Mouse (Mus musculus): ENCODE data around the gene Kat7.

DNA sequence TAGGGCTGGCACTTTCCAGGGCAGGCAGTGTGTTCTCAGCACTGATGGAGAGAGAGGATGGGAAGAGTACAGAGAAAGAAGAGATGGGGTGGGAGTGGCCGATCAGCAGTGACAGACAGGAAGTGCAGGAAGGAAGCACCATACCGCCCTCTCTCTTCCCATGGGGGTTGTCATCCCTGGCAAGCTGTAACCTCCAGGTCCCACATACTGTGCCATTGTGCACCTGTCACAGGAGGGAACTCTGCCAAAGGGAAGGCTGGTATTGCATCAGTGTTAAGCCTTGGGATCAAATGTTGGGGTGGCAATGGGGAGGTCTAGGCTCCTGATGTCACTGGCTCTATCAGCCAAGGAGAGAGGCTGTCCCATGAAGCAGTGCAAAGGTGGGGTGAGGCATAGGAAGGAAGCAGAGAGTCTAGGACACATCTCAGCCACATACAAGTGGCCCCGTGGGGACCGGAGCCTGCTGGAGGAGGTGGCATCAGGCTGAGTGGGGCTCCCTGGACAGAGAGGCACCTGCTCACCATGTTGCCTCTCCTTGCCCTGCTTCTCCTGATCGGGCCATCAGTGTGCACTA lies 48.8 kb downstream of the Kat7 start, which contains the start of gene Tac4:
- TF ChIP-seq CTCF (IDR thresholded peaks at IDR 0.05), result no peak
- no peak for TF ChIP-seq POLR2A (IDR thresholded peaks at IDR 0.05; ENCODE audit: insufficient read depth, low read depth, low read length)

All from heart, adult 2 months (tissue).